19 mouse cellular contexts compared by ENCODE assay signal in genomic region chr3:55743885-55744284, GRCm38 (mm10). TPM values are rescaled to one million over a fixed set of nuclear protein-coding genes. Genes with fewer than 3 reads are reported as not detected.
A peak's percentile ranks its signal among the peaks of the same experiment; 100 is the strongest.
DNase-seq lines count a peak whose midpoint lies in the region; ATAC-seq lines count a peak whose summit lies in the region.
"Had no signal": no experiment of that assay in that cellular context is flagged by ENCODE, and none has a peak within 500 bp of the region (broad histone marks: within the 10 kb centered on the region; RNA-seq: fewer than 3 reads in every experiment).

No protein-coding gene starts in this region.

- no peak for DNase-seq in midbrain, embryonic 11.5 days (ENCODE audit: low spot score, missing footprints)
- DNase-seq in retina, postnatal 1 day: no peak
- no peak for DNase-seq in adrenal gland, adult 2 months
- no peak for DNase-seq in urinary bladder, adult 18-20 months (ENCODE audit: low spot score in 2 of 2)
- DNase-seq in lung, postnatal 36 days: no peak
- DNase-seq: adrenal gland, postnatal 36 days; cerebellum, adult 9-11 months; gastrocnemius, postnatal 14 days; heart, postnatal 14 days; kidney, adult 2 months; lung, postnatal 10 days had no signal

- peaks cover 54% of the 10 kb centered on the region for H3K4me1 ChIP-seq in midbrain, embryonic 13.5 days (replicated peaks)
- H3K4me1 ChIP-seq in midbrain, embryonic 11.5 days (ENCODE audit: control insufficient read depth, insufficient read depth, low read length): peaks cover 20% of the 10 kb centered on the region
- peaks cover 36% of the 10 kb centered on the region for H3K4me1 ChIP-seq in hindbrain, embryonic 13.5 days (replicated peaks)
- H3K4me1 ChIP-seq in midbrain, embryonic 15.5 days: peaks cover 28% of the 10 kb centered on the region
- H3K4me1 ChIP-seq: liver, embryonic 15.5 days had no signal

- no peak for ATAC-seq in midbrain, embryonic 13.5 days
- no peak for ATAC-seq in midbrain, embryonic 11.5 days (ENCODE audit: low FRiP score)
- ATAC-seq in hindbrain, embryonic 13.5 days (ENCODE audit: low FRiP score): no peak
- ATAC-seq in midbrain, embryonic 15.5 days (replicated peaks): no peak

- no peak overlapping the region for H3K9ac ChIP-seq in midbrain, embryonic 13.5 days (replicated peaks)
- H3K9ac ChIP-seq in midbrain, embryonic 11.5 days (ENCODE audit: low read length): no peak overlapping the region
- no peak overlapping the region for H3K9ac ChIP-seq in hindbrain, embryonic 13.5 days
- no peak overlapping the region for H3K9ac ChIP-seq in midbrain, embryonic 15.5 days
- H3K9ac ChIP-seq: limb, embryonic 12.5 days; liver, embryonic 15.5 days; neural tube, embryonic 15.5 days had no signal

- H3K9me3 ChIP-seq in midbrain, embryonic 13.5 days: no peaks in the 10 kb centered on the region
- no peaks in the 10 kb centered on the region for H3K9me3 ChIP-seq in midbrain, embryonic 11.5 days (ENCODE audit: control insufficient read depth, low read length)
- no peaks in the 10 kb centered on the region for H3K9me3 ChIP-seq in hindbrain, embryonic 13.5 days
- no peaks in the 10 kb centered on the region for H3K9me3 ChIP-seq in midbrain, embryonic 15.5 days
- H3K9me3 ChIP-seq: heart, embryonic 10.5 days; limb, embryonic 12.5 days; liver, embryonic 15.5 days; neural tube, embryonic 15.5 days had no signal

- no peaks in the 10 kb centered on the region for H3K36me3 ChIP-seq in midbrain, embryonic 13.5 days
- H3K36me3 ChIP-seq in midbrain, embryonic 11.5 days (ENCODE audit: control insufficient read depth, insufficient read depth, low read length): no peaks in the 10 kb centered on the region
- no peaks in the 10 kb centered on the region for H3K36me3 ChIP-seq in hindbrain, embryonic 13.5 days
- no peaks in the 10 kb centered on the region for H3K36me3 ChIP-seq in midbrain, embryonic 15.5 days (replicated peaks)
- H3K36me3 ChIP-seq: heart, embryonic 10.5 days; limb, embryonic 12.5 days; liver, embryonic 15.5 days; neural tube, embryonic 15.5 days had no signal

- no peak overlapping the region for H3K4me2 ChIP-seq in midbrain, embryonic 13.5 days (replicated peaks)
- H3K4me2 ChIP-seq in midbrain, embryonic 11.5 days: no peak overlapping the region
- H3K4me2 ChIP-seq in hindbrain, embryonic 13.5 days: no peak overlapping the region
- H3K4me2 ChIP-seq in midbrain, embryonic 15.5 days: no peak overlapping the region
- H3K4me2 ChIP-seq: limb, embryonic 12.5 days; liver, embryonic 15.5 days; neural tube, embryonic 15.5 days had no signal

- H3K27me3 ChIP-seq in midbrain, embryonic 13.5 days: no peaks in the 10 kb centered on the region
- H3K27me3 ChIP-seq in midbrain, embryonic 11.5 days (ENCODE audit: control insufficient read depth, insufficient read depth, low read length): no peaks in the 10 kb centered on the region
- H3K27me3 ChIP-seq in hindbrain, embryonic 13.5 days: no peaks in the 10 kb centered on the region
- H3K27me3 ChIP-seq in midbrain, embryonic 15.5 days (replicated peaks): no peaks in the 10 kb centered on the region
- H3K27me3 ChIP-seq: limb, embryonic 12.5 days; liver, embryonic 15.5 days; neural tube, embryonic 15.5 days had no signal

- 84% methylated on average over 5 of the region's 5 CpGs for WGBS in midbrain, embryonic 13.5 days
- WGBS in midbrain, embryonic 11.5 days: 92% methylated on average over 5 of the region's 5 CpGs
- WGBS in hindbrain, embryonic 13.5 days: 76% methylated on average over 5 of the region's 5 CpGs
- 83% methylated on average over 5 of the region's 5 CpGs for WGBS in midbrain, embryonic 15.5 days

- H3K27ac ChIP-seq in midbrain, embryonic 13.5 days: peak overlapping the region; percentile 91
- H3K27ac ChIP-seq in midbrain, embryonic 11.5 days (ENCODE audit: low read depth, low read length): no peak overlapping the region
- peak overlapping the region; percentile 58; the same call in 1 of the 2 replicates for H3K27ac ChIP-seq in hindbrain, embryonic 13.5 days
- H3K27ac ChIP-seq in midbrain, embryonic 15.5 days: peak overlapping the region; percentile 89
- H3K27ac ChIP-seq: heart, embryonic 10.5 days; limb, embryonic 12.5 days; liver, embryonic 15.5 days; neural tube, embryonic 15.5 days had no signal

- no peak overlapping the region for H3K4me3 ChIP-seq in midbrain, embryonic 13.5 days (replicated peaks)
- no peak overlapping the region for H3K4me3 ChIP-seq in midbrain, embryonic 11.5 days (ENCODE audit: low read depth, low read length)
- H3K4me3 ChIP-seq in hindbrain, embryonic 13.5 days: no peak overlapping the region
- H3K4me3 ChIP-seq in midbrain, embryonic 15.5 days: no peak overlapping the region
- H3K4me3 ChIP-seq: heart, embryonic 10.5 days; limb, embryonic 12.5 days; liver, embryonic 15.5 days; neural tube, embryonic 15.5 days had no signal

RNA-seq across cellular contexts. Expression of gene Mab21l1, which starts 38.4 kb away (rescaled TPM):
- polyA plus RNA-seq in midbrain, embryonic 13.5 days (2015; fragmentation: Nextera tagmentation; extraction: Ambion mirVana): 157 and 181 TPM in 2 replicates
- polyA plus RNA-seq in midbrain, embryonic 11.5 days (2014; fragmentation: Nextera tagmentation; extraction: Ambion mirVana): 92.8 and 102 TPM in 2 replicates
- 167 and 174 TPM in 2 replicates for polyA plus RNA-seq in hindbrain, embryonic 13.5 days (2015; fragmentation: Nextera tagmentation; extraction: Ambion mirVana)
- 159 and 172 TPM in 2 replicates for polyA plus RNA-seq in midbrain, embryonic 15.5 days (2015; fragmentation: Nextera tagmentation; extraction: Ambion mirVana)
- total RNA-seq in adrenal gland, adult 2 months (2021): 1 to 10 TPM in 1 of 2 experiments, under 1 TPM in 1; 0.58 to 1.9 TPM
- 0.22 and 0.73 TPM in 2 replicates for polyA plus RNA-seq in adrenal gland, adult 2 months (2012; rRNA removed)
- total RNA-seq: heart, postnatal 14 days; MEL had no signal

Comparison
In these comparisons a context has a peak if more than half of its experiments do, and no peak if none do; other contexts are left out.
1. RNA of gene Mab21l1, which starts 38.4 kb away (polyA plus RNA-seq): 157 to 181 TPM in midbrain, embryonic 13.5 days, 167 to 174 TPM in hindbrain, embryonic 13.5 days, 159 to 172 TPM in midbrain, embryonic 15.5 days and 92.8 to 102 TPM in midbrain, embryonic 11.5 days; 0.22 to 0.73 TPM in adrenal gland, adult 2 months; every median in the first group is over 10 times any median in the second.